ENCODE assay signal across 28 mouse cellular contexts in the genomic region with DNA sequence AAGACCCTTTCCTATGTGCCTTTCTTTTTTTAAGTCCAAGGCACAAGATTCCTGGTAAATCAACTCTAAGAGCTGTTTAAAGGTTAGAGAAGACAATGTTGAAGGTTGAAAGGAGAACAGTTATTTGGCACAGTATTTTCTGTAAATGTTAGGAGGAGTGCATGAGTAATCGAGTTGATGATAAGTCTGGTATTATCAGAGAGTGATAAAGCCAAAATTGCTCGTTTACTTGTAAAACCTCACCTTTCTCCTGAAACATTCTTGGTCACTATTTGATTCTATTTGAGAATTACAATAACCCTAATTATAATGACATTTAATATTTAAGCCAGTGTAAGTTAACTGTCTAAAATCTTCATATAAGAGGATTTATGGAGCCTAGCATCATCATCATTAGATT.
"Had no signal": no experiment of that assay in that cellular context is flagged by ENCODE, and none has a peak within 500 bp of the region (broad histone marks: within the 10 kb centered on the region; RNA-seq: fewer than 3 reads in every experiment).

No protein-coding gene starts in this region.

- H3K27me3 ChIP-seq: embryonic facial prominence, embryonic 12.5 days; embryonic facial prominence, embryonic 13.5 days; embryonic facial prominence, embryonic 15.5 days; forebrain, embryonic 12.5 days; forebrain, embryonic 13.5 days; forebrain, embryonic 15.5 days had no signal

- H3K9ac ChIP-seq: embryonic facial prominence, embryonic 12.5 days; embryonic facial prominence, embryonic 13.5 days; embryonic facial prominence, embryonic 15.5 days; forebrain, embryonic 12.5 days; forebrain, embryonic 13.5 days; forebrain, embryonic 15.5 days; forebrain, postnatal 0 days had no signal

- DNase-seq: cerebellum, adult 8-10 months; cerebellum, adult 9-10 months; cerebellum, adult 9-11 months; cerebellum, postnatal 10 days; cerebellum, postnatal 14 days; cerebellum, postnatal 25 days; cerebellum, postnatal 36 days; embryo, embryonic 11 days; forebrain, postnatal 0 days; gastrocnemius, adult 2 months; gastrocnemius, postnatal 10 days; gastrocnemius, postnatal 14 days; gastrocnemius, postnatal 25 days; gastrocnemius, postnatal 36 days; heart, adult 11 months; heart, adult 18-20 months; heart, adult 2 months had no signal

- ATAC-seq: forebrain, embryonic 13.5 days; forebrain, embryonic 14.5 days; forebrain, embryonic 15.5 days; forebrain, embryonic 16.5 days; forebrain, postnatal 0 days had no signal

- H3K4me3 ChIP-seq: embryonic facial prominence, embryonic 10.5 days; embryonic facial prominence, embryonic 12.5 days; embryonic facial prominence, embryonic 13.5 days; embryonic facial prominence, embryonic 15.5 days; erythroblast, embryonic 14.5 days; forebrain, embryonic 10.5 days; forebrain, embryonic 12.5 days; forebrain, embryonic 13.5 days; forebrain, embryonic 15.5 days; gastrocnemius, adult 2 months; heart, adult 2 months had no signal

- H3K36me3 ChIP-seq: embryonic facial prominence, embryonic 10.5 days; embryonic facial prominence, embryonic 12.5 days; embryonic facial prominence, embryonic 13.5 days; embryonic facial prominence, embryonic 15.5 days; forebrain, embryonic 10.5 days; forebrain, embryonic 12.5 days; forebrain, embryonic 15.5 days had no signal

- H3K27ac ChIP-seq: embryonic facial prominence, embryonic 10.5 days; embryonic facial prominence, embryonic 12.5 days; embryonic facial prominence, embryonic 13.5 days; embryonic facial prominence, embryonic 15.5 days; forebrain, embryonic 10.5 days; forebrain, embryonic 12.5 days; forebrain, embryonic 13.5 days; forebrain, embryonic 15.5 days; gastrocnemius, adult 2 months; heart, adult 2 months had no signal

- H3K4me2 ChIP-seq: embryonic facial prominence, embryonic 12.5 days; embryonic facial prominence, embryonic 13.5 days; embryonic facial prominence, embryonic 15.5 days; forebrain, embryonic 12.5 days; forebrain, embryonic 13.5 days; forebrain, embryonic 15.5 days had no signal

- H3K9me3 ChIP-seq: embryonic facial prominence, embryonic 10.5 days; embryonic facial prominence, embryonic 12.5 days; embryonic facial prominence, embryonic 13.5 days; embryonic facial prominence, embryonic 15.5 days; forebrain, embryonic 10.5 days; forebrain, embryonic 12.5 days; forebrain, embryonic 13.5 days; forebrain, embryonic 15.5 days had no signal
